Mouse (Mus musculus): ENCODE measurements around the gene Usp50. TPM values are rescaled to one million over a fixed set of nuclear protein-coding genes. Genes with fewer than 3 reads are reported as not detected.
A peak's percentile ranks its signal among the peaks of the same experiment; 100 is the strongest.

The Usp50 gene
- polyA plus RNA-seq (2014; fragmentation: Nextera tagmentation; extraction: Ambion mirVana) = 3.0 and 3.4 TPM in 2 replicates

DNA sequence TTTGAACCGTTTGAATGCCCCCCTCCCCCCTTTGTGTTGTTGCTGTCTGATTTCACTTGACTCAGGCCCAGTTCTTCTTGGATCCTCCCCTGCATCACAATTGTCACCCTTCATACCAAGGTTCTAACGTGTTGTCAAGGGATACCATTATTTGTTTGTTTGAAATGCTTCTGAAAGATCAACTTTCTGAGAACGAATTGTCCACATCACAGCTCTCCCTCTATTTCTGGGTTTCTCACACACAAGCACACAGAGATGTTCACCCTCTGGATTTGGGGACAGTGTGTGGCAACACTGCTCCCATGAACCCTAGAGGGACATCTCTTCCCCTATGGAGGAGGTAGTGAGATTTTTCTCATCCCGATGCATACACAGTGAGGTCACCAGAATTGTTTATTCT is at the start of gene Usp50:
Gene Usp50, minus strand, starts transcription at position 101 of the 400 bp plus-strand sequence.
- H3K4me2 ChIP-seq (ENCODE audit: low read length) = no peak within 1 kb of the TSS
- H3K36me3 ChIP-seq (ENCODE audit: control insufficient read depth, insufficient read depth, low read length) = no peaks in the 10 kb centered on the region
- H3K4me1 ChIP-seq (ENCODE audit: control insufficient read depth in 2 of 2, insufficient read depth in 2 of 2, low read length in 2 of 2) = peaks cover 5 to 7% of the 10 kb centered on the region in 2 experiments; a peak in 3 of 4 replicates
- H3K4me3 ChIP-seq (ENCODE audit: control insufficient read depth in 1 of 2, insufficient read depth in 1 of 2, low read depth in 1 of 2, low read length in 2 of 2) = no peak within 1 kb of the TSS
- ATAC-seq (ENCODE audit: insufficient number of reproducible peaks, insufficient read depth, low FRiP score, low read depth) = no peak
- no peak within 1 kb of the TSS for H3K27ac ChIP-seq (replicated peaks in 1 of 2; ENCODE audit: control insufficient read depth in 1 of 2, insufficient read depth in 1 of 2, low read depth in 2 of 2, low read length in 2 of 2)
- no peaks in the 10 kb centered on the region for H3K27me3 ChIP-seq (ENCODE audit: control insufficient read depth, insufficient read depth, low read length)
- H3K9ac ChIP-seq (ENCODE audit: low read length) = no peak within 1 kb of the TSS
- no peaks in the 10 kb centered on the region for H3K9me3 ChIP-seq (ENCODE audit: control insufficient read depth, low read length)
- WGBS = 71% methylated on average over 4 of the region's 4 CpGs

DNA sequence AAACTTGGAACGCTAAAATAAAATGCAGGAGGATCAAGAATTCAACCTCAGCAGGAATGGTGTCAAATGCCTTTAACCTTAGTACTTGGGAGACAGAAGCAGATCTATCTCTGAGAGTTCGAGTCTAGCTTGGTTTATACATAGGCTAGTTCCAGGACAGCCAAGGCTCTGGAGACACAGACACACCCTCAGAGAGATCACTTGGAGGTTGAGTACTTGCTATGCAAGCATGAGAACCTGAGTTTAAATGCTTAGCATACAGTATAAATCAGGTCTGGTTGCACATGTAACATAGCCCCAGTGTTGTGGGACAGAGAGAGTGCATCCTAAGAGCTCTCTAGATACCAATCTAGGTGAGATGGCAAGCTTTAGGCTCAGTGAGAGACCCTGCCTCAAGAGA is 34.1 kb upstream of the Usp50 start:
- WGBS = 64% methylated on average over 2 of the region's 2 CpGs
- Histone ChIP-seq H3K4me2 (ENCODE audit: low read length) (no peak overlapping the region), H3K4me3 (ENCODE audit: control insufficient read depth in 1 of 2, insufficient read depth in 1 of 2, low read depth in 1 of 2, low read length in 2 of 2) (no peak overlapping the region), H3K4me1 (ENCODE audit: control insufficient read depth in 2 of 2, insufficient read depth in 2 of 2, low read length in 2 of 2) (0 out of 4 replicates have a peak, but pooled peaks cover 0 to 3% of the 10 kb centered on the region in 2 experiments), H3K9ac (ENCODE audit: low read length) (no peak overlapping the region), H3K27me3 (ENCODE audit: control insufficient read depth, insufficient read depth, low read length) (no peaks in the 10 kb centered on the region), H3K36me3 (ENCODE audit: control insufficient read depth, insufficient read depth, low read length) (peaks cover 71% of the 10 kb centered on the region), H3K9me3 (ENCODE audit: control insufficient read depth, low read length) (no peaks in the 10 kb centered on the region), H3K27ac (replicated peaks in 1 of 2; ENCODE audit: control insufficient read depth in 1 of 2, insufficient read depth in 1 of 2, low read depth in 2 of 2, low read length in 2 of 2) (peak overlapping the region in 1 of 2 experiments; percentile 38; a peak in 1 of 4 replicates)
- no peak for ATAC-seq (ENCODE audit: insufficient number of reproducible peaks, insufficient read depth, low FRiP score, low read depth)

DNA sequence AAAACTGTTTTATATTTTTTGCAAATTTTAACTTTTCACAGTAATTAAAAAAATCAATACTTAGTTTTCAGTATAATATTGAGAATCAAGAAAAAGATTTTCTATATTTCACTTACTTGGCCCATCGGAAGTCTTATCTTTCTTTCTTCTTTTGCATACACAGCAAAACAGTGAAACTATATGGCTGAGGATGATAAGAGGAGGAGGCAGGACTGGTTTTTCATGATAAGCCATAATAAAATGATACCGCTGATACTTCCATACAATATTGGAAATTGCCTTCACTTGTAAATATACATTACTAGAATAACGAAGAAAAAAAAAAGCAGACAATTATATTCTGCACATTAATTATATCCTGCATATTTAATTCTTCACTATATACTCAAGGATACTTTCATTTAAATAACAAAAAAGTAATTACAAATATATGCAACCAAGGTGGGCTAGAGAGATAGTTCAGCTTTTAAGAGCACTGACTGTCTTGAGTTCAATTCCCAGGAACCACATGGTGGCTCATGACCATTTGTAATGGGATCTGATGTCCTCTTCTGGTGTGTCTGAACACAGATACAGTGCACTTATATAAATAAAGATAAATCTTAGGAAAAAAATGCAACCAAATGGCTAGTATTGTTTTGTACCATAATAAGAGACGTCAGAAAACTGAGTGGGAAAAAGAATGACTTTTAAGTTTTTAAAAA is 33.5 kb upstream of the Usp50 start:
- Histone ChIP-seq H3K27ac (replicated peaks in 1 of 2; ENCODE audit: control insufficient read depth in 1 of 2, insufficient read depth in 1 of 2, low read depth in 2 of 2, low read length in 2 of 2) (0 out of 4 replicates have a peak overlapping the region, but pooled peaks of 1 of the 2 experiments have one; percentile 38), H3K9me3 (ENCODE audit: control insufficient read depth, low read length) (no peaks in the 10 kb centered on the region), H3K4me1 (ENCODE audit: control insufficient read depth in 2 of 2, insufficient read depth in 2 of 2, low read length in 2 of 2) (0 out of 4 replicates have a peak, but pooled peaks cover 0 to 3% of the 10 kb centered on the region in 2 experiments), H3K36me3 (ENCODE audit: control insufficient read depth, insufficient read depth, low read length) (peaks cover 72% of the 10 kb centered on the region), H3K9ac (ENCODE audit: low read length) (no peak overlapping the region), H3K4me3 (ENCODE audit: control insufficient read depth in 1 of 2, insufficient read depth in 1 of 2, low read depth in 1 of 2, low read length in 2 of 2) (no peak overlapping the region), H3K4me2 (ENCODE audit: low read length) (no peak overlapping the region), H3K27me3 (ENCODE audit: control insufficient read depth, insufficient read depth, low read length) (no peaks in the 10 kb centered on the region)
- ATAC-seq (ENCODE audit: insufficient number of reproducible peaks, insufficient read depth, low FRiP score, low read depth) = no peak
- WGBS = 61% methylated on average over 4 of the region's 4 CpGs

DNA sequence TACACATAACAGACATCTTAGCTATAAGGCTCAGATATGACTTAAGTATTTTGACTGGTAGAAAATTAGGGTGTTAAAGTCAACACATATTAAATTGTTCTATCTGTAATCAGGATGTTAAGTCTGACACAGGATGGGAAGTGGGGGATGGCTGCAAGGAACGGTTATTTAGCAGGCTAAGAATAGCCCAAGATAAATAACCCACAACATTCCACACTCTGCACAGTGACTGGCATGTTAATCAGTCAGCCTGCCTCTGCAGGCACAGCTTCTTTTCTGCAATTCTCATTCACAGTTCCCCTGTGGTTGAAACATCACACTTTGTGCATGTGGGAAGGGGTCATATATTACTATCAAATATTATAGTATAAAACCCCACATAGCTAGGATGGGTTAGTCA is 32.6 kb upstream of the Usp50 start:
- Histone ChIP-seq H3K27ac (replicated peaks in 1 of 2; ENCODE audit: control insufficient read depth in 1 of 2, insufficient read depth in 1 of 2, low read depth in 2 of 2, low read length in 2 of 2) (peak overlapping the region; percentile 8 to 67; a peak in 3 of 4 replicates), H3K4me1 (ENCODE audit: control insufficient read depth in 2 of 2, insufficient read depth in 2 of 2, low read length in 2 of 2) (0 out of 4 replicates have a peak, but pooled peaks cover 0 to 3% of the 10 kb centered on the region in 2 experiments), H3K4me2 (ENCODE audit: low read length) (peak overlapping the region; percentile 26), H3K9ac (ENCODE audit: low read length) (no peak overlapping the region), H3K27me3 (ENCODE audit: control insufficient read depth, insufficient read depth, low read length) (no peaks in the 10 kb centered on the region), H3K36me3 (ENCODE audit: control insufficient read depth, insufficient read depth, low read length) (peaks cover 77% of the 10 kb centered on the region), H3K9me3 (ENCODE audit: control insufficient read depth, low read length) (no peaks in the 10 kb centered on the region), H3K4me3 (ENCODE audit: control insufficient read depth in 1 of 2, insufficient read depth in 1 of 2, low read depth in 1 of 2, low read length in 2 of 2) (no peak overlapping the region)
- 4% methylated on average over 1 of the region's 1 CpGs for WGBS
- ATAC-seq (ENCODE audit: insufficient number of reproducible peaks, insufficient read depth, low FRiP score, low read depth) = no peak

DNA sequence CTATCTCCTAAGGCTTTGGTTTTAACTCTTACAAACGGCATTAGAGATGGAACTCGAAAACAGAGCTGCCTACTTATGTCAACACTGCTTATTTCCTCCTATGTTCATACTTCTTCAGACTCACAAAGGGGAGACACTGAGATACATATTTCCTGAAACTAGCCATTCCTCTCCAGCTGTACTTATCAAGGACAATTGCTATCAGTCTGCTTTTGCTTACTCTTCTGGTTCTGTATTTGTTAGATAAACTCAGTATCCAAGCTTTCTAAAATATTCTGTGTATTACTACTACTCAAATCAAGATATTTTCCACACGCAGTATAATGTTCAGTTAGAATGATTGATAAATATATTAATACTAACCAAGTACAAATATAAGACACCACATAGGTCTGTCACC is 18.7 kb upstream of the Usp50 start:
- Histone ChIP-seq H3K36me3 (ENCODE audit: control insufficient read depth, insufficient read depth, low read length) (peaks cover 89% of the 10 kb centered on the region), H3K9me3 (ENCODE audit: control insufficient read depth, low read length) (no peaks in the 10 kb centered on the region)
- WGBS = 83% methylated on average over 3 of the region's 3 CpGs

DNA sequence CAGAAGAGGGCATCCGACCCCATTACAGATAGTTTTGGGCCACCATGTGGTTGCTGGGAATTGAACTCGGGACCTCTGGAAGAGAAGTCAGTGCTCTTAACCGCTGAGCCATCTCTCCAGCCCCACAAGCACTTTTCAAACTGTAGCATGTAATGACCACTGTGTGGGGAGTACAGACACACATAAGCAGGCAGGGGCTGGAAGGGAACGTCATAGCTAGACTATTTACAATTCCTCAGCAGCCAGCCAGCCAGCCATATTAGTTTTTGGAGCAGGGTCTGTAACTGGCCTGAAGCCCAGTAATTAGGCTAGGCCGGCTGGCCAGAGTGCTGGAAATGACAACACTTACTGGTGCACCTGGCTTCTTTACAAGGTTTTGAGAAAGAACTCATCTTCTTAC is 15.2 kb upstream of the Usp50 start:
- Histone ChIP-seq H3K27ac (replicated peaks in 1 of 2; ENCODE audit: control insufficient read depth in 1 of 2, insufficient read depth in 1 of 2, low read depth in 2 of 2, low read length in 2 of 2) (no peak overlapping the region), H3K9ac (ENCODE audit: low read length) (no peak overlapping the region), H3K27me3 (ENCODE audit: control insufficient read depth, insufficient read depth, low read length) (no peaks in the 10 kb centered on the region), H3K4me2 (ENCODE audit: low read length) (no peak overlapping the region), H3K9me3 (ENCODE audit: control insufficient read depth, low read length) (no peaks in the 10 kb centered on the region), H3K36me3 (ENCODE audit: control insufficient read depth, insufficient read depth, low read length) (peaks cover 93% of the 10 kb centered on the region), H3K4me1 (ENCODE audit: control insufficient read depth in 2 of 2, insufficient read depth in 2 of 2, low read length in 2 of 2) (no peaks in the 10 kb centered on the region), H3K4me3 (ENCODE audit: control insufficient read depth in 1 of 2, insufficient read depth in 1 of 2, low read depth in 1 of 2, low read length in 2 of 2) (no peak overlapping the region)
- 79% methylated on average over 5 of the region's 5 CpGs for WGBS
- no peak for ATAC-seq (ENCODE audit: insufficient number of reproducible peaks, insufficient read depth, low FRiP score, low read depth)

More for the DNA sequence above, 18.7 kb upstream of the Usp50 start:
- H3K9ac ChIP-seq (ENCODE audit: low read length) = no peak overlapping the region
- ATAC-seq (ENCODE audit: insufficient number of reproducible peaks, insufficient read depth, low FRiP score, low read depth) = no peak
- H3K27me3 ChIP-seq (ENCODE audit: control insufficient read depth, insufficient read depth, low read length) = no peaks in the 10 kb centered on the region
- H3K4me3 ChIP-seq (ENCODE audit: control insufficient read depth in 1 of 2, insufficient read depth in 1 of 2, low read depth in 1 of 2, low read length in 2 of 2) = no peak overlapping the region
- no peak overlapping the region for H3K27ac ChIP-seq (replicated peaks in 1 of 2; ENCODE audit: control insufficient read depth in 1 of 2, insufficient read depth in 1 of 2, low read depth in 2 of 2, low read length in 2 of 2)
- no peaks in the 10 kb centered on the region for H3K4me1 ChIP-seq (ENCODE audit: control insufficient read depth in 2 of 2, insufficient read depth in 2 of 2, low read length in 2 of 2)
- no peak overlapping the region for H3K4me2 ChIP-seq (ENCODE audit: low read length)

DNA sequence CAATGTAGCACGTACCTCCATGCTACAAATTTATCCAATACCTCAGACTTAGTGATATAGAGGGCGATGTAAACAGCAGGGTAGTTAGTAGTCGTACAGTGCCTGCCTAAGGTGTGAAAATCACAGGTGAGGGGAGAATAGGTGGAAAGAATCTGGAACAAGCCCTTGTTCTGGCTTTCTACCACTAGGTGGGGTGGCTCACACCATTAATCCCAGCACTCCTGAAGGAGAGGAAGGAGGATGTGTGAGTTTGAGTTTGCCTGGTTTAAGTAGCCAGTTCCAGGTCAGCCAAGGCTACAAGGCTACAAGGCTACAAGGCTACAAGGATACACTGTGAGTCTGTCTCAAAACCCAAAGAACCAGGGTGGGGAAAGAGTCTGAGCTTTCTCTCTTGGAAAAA is 12.4 kb upstream of the Usp50 start:
- WGBS = 77% methylated on average over 3 of the region's 3 CpGs
- no peak for ATAC-seq (ENCODE audit: insufficient number of reproducible peaks, insufficient read depth, low FRiP score, low read depth)
- H3K4me3 ChIP-seq (ENCODE audit: control insufficient read depth in 1 of 2, insufficient read depth in 1 of 2, low read depth in 1 of 2, low read length in 2 of 2) = no peak overlapping the region
- no peak overlapping the region for H3K9ac ChIP-seq (ENCODE audit: low read length)
- no peak overlapping the region for H3K27ac ChIP-seq (replicated peaks in 1 of 2; ENCODE audit: control insufficient read depth in 1 of 2, insufficient read depth in 1 of 2, low read depth in 2 of 2, low read length in 2 of 2)
- H3K4me1 ChIP-seq (ENCODE audit: control insufficient read depth in 2 of 2, insufficient read depth in 2 of 2, low read length in 2 of 2) = no peaks in the 10 kb centered on the region
- H3K9me3 ChIP-seq (ENCODE audit: control insufficient read depth, low read length) = no peaks in the 10 kb centered on the region
- no peak overlapping the region for H3K4me2 ChIP-seq (ENCODE audit: low read length)
- peaks cover 96% of the 10 kb centered on the region for H3K36me3 ChIP-seq (ENCODE audit: control insufficient read depth, insufficient read depth, low read length)
- H3K27me3 ChIP-seq (ENCODE audit: control insufficient read depth, insufficient read depth, low read length) = no peaks in the 10 kb centered on the region
